Mouse (Mus musculus) heart, adult 18-20 months (tissue): ENCODE measurements around the gene Grb10. TPM values are rescaled to one million over a fixed set of nuclear protein-coding genes. Genes with fewer than 3 reads are reported as not detected.
A peak's percentile ranks its signal among the peaks of the same experiment; 100 is the strongest.

Experiments used
- DNase-seq, 2 experiments: peaks; one replicate each; pipeline ENCODE4 v3.0.0; 2021 to 2022; ENCODE audit warnings: mixed read lengths in 1 of 2
- total RNA-seq, 2 experiments: library from RNA; stranded (reverse); gene quantifications; 2 replicates each; pipeline ENCODE4 v1.2.3; 2021

Gene Grb10
- total RNA-seq, 2 experiments from 2014 or later: 55.7 to 65.7 TPM

DNA sequence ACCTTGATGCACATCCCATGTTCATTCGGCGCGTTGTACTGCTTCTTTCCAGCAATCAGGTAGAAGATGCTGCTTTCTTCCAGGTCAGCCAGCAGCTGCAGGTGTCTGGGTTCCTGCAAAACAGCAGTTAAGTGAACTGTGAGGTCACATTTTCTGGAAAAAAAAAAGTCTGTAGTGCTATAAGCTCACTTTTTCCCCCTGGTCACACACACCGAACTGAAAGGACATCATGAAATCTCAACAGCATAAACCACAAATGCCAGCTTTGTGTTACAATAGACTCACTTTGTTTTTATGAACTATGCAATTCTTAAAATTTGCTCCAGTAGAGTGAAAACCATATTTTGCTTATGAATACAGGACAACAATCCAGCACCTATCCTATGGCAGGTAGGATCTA, 93.7 kb downstream of the Grb10 start:
- no peak for DNase-seq

DNA sequence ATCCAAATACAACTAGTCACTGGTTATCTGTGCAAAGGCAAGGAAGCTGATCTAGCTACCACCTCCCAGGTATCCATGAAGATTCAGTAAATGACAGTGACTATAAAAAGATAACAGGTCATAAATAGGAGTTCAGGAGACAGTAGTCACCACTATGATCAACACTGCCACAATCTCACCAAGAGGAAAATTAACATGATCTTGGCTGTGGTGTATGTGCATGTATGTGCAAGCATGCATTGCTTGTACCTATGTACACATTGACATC, 94.5 kb downstream of the Grb10 start:
- DNase-seq: no peak

DNA sequence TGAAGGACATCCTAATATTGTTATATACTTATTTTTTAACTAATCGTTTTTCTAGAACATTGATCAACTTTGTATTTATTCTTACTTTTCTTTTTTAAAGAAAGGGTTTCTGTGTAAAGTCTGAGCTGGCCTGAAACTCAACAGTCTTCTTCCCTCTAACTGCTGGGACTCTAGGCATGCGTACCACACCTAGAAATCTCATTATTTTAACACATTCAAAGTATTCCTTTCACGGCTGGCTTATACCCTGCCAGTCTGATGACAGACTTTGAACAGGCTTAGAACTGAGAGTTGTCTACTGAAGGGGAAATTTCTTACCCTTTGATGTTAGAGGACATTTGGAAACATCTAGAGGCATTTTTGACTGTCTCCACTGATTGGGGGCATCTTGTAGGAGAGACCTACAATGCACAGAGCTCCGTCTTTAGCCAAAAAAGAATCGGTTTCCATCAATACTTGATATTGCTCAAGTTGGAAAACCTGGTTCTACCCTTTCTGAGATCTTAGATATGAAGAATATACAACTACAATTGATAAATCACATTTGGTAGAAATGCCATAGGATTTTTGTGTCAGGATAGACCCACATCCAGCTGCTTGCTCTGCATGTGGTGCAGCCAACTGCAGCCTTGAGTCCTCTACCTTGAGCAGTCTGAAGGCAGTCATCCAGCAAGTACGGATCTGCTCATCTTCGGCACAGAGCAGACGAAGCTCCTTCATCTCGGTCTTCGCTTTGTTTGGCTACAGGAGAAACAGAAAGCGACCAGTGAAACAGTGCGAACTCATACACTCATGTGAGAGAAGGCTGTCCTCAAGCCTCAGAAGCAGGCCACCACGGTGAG, 95.0 kb downstream of the Grb10 start:
- DNase-seq: no peak

DNA sequence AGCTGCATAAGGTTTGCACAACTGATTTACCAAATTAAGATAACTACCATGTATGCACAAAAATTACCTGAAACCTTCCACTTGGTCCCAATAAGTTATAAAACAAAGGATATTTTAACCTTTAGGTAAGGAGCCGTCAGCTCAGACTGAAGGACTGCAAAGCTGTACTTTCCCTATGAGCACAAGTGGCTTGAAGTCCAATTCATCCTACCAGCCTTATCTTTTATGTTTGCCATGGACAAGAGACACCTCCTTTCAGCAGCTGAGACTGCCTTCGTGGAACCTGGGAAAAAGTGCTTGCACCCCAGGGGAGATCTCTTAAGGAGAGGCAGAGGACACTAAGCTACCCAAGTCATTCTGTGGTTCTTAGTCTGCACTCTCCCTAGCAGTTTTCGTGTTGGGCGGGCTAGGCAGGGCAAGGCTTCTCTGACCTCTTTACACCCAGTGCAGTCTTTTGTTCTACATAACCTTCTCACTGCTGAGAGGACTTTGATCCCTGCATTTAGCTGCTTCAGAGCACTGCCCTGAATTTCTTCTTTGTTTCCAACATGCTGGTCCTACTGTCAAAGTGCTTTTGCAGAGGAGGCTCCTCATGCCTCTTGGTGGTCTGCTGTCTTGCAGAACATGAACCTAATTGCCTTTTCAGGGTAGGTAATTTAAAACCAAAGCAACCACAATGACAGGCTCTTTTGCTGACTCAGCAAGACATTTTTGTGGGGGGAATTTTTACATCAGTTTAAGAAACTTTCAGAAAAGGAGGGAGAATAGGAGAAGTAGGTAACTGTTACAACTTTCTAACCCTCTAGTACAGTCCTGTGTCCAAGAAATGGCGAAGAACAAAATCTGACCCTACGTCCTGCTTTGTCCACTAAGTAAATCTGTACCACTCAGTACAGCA, 95.9 kb downstream of the Grb10 start:
- DNase-seq: no peak

DNA sequence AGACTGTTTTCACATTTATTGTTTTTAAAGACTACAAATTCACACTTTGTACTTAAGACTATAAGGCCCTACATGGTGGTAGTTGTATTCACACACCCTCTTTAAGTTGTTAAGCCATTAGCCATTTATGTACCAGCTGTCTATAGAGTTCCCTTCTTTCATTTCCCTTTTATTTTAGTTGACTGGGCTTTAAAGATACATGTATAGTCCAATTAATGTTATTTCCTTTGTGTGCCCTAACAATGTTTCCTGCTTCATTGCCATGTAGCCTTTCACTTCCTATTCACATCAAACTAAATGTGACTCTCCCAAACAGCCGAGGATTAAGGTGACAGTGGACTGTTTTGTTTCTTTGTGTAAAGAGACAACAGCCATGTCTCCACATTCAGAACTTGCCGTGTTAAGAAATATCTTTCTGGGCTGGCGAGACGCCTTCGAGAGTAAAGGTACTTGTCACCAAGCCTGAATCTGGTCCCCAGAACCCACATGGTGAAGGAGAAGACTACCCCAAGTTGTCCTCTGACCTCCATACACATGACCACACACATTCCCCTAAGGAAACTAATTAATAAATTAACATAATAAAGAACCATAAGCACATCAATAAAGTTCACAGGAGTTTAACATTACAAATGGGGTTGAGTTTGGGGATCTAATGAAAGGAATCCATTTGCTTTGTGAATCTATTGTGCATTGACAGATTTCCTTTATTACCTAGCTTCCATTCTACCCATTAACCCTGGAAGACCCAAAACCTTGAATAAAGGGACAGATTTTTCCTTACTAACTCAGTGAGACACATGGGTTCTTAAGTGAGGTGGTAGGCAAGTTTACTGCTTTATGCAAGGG, 97.4 kb downstream of the Grb10 start:
- no peak for DNase-seq

DNA sequence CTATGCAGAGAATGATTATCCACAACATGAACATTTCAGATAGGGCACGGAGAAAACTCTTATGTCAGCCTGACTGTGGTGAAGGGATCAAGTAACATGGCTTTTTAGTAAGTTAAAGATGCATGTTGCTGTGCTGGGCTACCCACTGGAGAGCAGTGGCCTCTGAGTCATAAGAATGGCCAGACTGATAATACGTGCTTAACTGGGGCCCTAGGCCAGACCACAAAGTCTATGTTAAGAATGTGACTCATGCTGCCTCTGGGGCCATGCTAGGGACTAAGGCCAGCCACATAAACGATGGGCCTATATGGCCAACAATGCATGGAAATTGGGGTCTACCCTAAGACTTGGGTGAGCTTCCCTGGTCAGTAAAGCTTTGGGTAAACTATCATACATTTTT, 98.9 kb downstream of the Grb10 start:
- DNase-seq: peak in 1 of 2 experiments; percentile 58

DNA sequence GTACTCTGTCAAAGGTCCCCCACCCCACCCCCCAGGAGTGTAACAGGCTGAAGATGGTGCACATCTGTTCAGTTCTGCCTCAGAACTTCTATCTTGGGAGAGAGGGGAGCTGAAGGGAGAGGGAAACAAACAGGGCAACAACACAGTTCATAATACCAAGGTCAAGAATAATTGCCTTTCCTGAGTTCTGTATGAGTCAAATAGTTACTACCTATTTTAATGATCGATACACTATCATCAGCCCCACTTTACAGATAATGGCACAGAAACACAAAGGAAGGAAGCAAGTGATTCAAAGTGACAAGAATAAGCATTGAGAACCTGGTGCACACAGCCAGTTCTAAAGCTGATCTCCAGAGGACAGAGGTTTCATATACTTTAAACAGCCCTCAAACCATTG, 99.9 kb downstream of the Grb10 start:
- no peak for DNase-seq

DNA sequence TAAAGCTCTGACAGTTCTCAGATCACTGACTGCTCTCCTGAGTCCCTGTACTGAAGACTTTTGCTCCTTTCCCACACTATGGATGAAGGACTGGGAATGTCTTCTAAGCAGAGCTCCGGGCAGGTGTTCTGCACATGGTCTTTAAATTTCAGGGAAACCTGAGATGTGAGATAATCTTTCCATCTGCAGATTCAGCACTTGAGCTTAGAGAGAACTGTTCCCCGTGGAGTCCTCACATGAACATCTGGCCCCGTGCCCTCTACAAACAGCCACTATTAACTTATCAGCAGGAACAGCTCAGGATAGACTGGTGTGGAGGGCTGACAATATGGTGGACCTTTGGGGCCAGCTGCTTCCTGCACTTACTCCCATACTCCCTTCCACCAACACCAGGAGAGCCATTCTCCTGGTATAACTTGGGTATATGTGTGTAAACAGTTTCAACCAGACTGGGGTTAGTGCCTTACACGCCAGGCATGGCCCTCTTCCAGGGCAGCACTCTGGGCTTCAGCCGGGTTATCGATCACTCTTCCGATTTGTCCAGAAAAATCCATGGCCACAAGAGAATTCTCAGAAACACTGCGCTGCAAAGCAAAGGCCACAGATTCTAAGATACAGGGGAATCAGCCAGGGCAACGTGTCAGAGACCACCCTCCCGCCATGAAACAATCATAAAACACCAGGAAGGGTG, 101.0 kb downstream of the Grb10 start:
- no peak for DNase-seq

DNA sequence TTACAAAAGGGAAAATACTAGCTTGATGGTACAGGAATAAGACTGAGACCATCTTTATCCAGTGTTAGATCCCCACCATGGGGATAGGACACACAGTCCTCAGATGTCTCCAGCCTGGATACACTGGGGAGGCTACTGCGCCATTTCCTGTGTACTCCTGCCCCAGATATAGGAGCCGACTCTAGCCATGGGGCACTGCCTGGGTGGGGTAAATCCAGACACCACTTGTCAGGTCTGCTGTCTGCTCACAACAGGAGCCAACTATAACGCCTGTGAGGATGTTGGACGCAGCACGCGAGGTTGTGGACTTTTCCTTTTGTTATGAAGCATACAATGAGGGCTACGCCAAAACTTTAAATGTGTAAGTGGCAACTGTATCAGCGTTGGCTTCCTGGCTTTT, 103.7 kb downstream of the Grb10 start:
- no peak for DNase-seq

DNA sequence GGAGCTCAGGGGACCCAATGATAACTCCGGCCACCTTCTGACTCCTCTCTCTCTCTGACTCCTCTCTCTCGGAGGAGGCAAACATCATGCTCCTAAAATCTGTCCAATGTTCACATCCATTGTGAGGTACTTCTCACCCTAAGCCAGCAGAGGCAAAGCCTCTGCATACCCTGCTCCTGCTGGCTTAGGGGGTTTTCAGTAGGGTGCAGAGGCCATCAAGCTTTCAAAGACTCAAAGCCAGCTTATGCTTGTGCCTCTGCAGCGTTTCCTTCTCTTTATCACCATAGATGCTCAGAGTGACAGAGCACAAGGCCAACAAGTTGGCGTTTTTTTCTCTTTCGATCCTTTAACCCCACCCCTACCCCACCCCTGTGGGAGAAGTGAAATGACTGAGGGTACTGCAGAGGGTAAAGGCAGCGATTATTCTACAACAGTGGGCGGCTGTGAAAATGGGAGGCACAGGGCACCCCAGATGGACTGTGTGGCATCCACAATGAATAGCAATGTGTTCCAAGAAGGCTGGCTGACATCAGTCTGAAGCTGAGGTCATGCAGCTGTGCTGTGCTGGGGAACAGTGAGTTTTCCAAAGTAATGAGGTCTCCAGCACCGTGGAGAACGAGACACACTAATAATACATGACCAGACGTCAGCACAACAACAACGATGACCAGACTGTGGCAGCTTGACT, 106.2 kb downstream of the Grb10 start:
- DNase-seq: peak in 1 of 2 experiments; percentile 49

DNA sequence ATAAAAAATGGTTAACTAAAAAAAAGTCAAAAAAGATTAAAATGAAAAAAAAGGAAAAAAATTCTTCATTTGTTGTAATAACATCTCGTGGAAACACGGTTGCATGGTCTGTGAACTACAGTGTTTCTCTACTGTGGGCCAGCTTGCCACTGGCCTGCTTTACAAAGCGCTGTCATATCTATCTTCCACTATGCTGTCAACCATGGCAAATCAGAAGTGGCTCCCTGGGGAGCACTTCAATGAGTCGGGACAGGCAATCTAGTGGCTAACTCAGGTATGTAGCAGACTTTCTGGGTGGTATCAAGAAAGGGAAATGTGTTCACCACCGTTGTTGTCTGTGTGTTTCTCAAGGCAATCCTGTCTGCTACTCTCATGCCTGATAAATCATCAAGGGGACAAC, 106.8 kb downstream of the Grb10 start:
- DNase-seq: no peak

DNA sequence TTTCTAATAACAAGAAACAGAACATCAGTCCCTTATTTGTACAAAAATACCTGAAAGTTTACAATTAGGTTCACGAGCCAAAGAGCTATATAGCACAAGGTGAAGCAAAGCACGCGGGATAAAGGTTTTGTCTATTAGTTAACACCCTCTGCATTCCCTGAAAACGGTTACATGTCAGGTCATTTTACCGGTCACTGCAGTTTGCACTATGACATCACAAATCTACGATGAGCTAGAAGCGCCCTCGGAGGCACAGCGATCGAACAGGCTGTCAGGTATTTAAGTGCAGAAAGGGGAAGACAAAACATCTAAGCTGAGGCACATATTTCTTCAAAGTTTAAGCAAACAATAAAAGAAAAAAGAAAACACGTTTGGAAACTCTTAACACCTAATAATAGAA, 108.0 kb downstream of the Grb10 start:
- no peak for DNase-seq

DNA sequence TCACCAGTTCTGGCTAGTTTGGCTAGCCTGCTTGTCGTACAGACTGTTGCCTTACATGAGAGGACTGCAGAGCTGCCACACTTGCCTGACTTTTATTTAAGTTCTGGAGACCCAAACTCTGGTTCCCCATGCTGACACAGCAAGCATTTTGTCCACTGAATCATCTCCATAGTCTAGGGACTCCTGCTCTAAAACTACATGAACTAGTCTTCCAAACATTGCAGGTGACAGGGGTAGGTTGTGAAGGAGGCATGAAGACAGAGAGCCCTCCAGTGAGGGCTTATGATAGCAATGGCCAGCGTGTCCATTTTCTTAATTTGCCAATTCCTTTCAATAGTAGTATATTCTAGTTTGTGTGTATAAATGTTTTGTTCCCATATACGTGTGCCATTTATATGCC, 109.4 kb downstream of the Grb10 start:
- DNase-seq: no peak

DNA sequence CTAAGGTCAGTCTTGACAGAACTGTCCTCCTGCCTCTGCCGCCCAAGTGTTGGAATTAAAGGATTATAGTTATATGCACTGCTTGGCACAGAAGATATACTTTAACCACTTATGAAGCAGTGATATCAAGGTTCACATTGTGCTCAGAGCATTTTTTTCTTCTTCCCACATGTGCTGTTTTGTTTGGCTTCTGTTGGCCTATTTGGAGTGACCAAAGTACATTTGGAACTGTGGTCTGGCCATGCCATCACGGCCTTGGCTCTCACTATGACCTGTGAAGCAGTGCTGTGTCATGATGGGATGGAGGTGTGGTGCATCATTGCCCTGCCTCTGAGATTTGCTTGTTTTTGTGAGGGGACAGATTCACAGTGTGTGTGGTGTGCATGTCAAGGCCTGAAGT, 109.9 kb downstream of the Grb10 start:
- DNase-seq: peak in 1 of 2 experiments; percentile 20

DNA sequence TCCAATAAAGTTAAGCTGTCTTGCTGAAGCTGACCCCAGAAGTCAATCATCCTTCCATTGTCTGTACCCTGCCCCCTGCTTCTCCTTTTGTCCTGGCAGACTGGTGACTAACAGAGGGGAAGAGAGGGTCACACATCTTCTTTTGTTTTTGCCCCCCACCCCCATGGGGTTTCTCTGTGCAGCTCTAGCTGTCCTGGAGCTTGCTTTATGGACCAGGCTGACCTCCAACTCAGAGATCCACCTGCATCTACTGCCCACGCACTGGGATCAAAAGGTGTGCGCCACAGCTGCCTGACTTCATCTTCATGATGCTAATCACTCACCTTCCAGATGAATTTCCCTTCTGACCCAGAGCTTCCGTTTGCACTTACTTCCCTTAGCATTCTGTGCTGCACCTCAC, 114.6 kb downstream of the Grb10 start:
- DNase-seq: no peak

DNA sequence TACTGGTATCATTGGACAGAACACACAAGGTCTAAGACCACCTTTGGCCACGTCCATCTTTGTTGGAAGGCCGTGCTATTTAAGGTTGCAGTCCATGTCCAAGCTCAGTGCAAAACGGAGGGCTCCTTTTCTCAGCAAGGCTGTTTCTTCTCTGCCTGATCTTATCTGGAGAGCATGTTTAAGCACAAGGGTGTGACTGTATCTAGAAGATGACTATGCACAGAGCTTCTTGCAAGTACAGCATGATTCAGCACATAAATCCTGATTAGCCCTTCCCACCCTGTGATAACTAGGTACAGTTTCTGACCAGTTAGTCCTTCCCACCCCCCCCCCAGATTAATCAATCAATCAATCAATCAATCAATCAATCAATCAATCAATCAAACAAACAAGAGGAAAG, 115.1 kb downstream of the Grb10 start:
- DNase-seq: no peak

DNA sequence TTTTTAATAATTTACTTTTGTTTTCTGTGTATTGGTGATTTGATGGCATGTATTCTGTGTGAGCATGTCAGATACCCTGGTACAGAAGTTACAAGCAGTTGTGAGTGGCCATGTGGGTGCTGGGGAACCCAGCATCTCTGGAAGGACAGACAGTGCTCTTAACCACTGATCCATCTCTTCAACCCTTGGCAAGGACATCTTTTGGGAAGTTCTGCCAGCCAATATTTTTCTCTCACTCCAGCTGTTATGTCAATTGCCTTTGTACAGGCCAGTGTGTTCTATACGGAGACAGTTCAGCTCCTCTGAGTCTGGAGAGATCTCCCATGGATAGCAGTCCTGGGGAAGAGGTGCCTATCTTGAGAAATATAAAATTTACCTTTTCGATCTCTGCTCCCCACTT, 116.4 kb downstream of the Grb10 start:
- DNase-seq: no peak

DNA sequence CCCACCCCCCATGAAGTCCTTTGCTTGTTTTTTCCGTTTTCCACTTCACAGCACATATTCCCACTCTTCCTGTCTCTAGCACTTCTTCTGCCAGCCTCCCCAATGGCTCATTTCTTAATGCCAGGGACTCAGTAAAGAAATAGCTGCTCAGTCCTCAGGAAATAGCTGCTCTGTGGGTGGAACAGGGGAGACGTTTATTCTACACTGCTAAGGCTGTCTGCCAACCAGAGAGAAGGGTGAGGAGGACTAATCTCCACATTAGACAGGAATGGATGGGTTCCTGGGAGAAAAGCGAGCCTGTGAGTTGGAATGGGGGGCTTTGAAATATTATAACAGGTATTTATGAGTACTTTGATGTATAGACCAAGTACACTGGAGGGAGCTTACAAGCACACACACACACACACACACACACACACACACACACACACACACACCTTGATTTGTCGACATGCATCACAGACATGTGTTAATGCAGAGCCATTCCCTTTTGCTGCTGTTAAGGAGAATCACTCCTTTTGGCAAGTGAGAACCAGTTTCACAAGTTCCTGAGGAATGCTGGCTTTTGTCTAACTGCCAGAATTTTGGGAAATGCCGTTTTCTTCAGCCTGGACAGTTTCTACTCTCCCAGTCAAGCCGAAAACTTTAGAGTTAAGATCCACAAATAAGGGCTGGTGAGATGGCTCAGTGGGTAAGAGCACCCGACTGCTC, 130.6 kb downstream of the Grb10 start:
- peak; percentile 57 to 58 for DNase-seq

DNA sequence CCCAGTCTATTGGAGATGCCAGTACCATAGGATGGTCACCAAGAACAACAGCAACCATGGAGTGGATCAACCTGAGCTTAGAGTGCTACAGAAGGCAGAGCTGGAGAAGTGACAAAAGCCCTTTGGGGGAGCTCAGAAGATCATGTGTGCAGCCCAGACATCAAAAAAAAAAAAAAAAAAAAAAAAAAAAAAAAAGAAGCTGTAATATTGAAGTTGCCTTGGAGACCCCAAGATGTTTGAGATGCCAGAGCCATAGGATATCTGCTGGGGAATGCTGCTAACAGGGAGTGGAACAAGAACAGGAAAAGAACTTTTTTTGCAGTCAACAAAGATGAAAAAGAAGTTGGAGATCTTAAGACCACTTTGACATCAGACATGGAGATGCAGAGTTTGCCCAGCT, 133.0 kb downstream of the Grb10 start:
- DNase-seq: no peak

DNA sequence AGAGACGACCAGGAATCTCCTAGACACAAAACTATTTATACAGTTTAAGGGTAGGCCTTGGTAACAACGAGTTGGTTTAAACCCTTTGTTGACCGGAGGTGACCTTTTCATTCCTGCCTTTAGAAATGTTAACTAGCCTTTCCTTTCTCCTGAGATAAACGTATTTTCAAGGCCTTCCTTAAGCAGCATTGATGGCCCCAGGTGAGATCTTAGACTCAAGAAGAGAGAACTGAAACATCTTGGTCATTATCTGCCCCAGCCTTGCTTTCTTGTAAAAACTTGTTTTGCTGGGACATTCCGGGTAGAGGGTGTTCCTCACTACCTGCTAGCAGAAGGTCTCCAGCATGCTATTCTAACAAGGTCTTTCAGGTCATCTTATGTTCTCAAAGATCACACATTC, 133.5 kb downstream of the Grb10 start:
- no peak for DNase-seq

DNA sequence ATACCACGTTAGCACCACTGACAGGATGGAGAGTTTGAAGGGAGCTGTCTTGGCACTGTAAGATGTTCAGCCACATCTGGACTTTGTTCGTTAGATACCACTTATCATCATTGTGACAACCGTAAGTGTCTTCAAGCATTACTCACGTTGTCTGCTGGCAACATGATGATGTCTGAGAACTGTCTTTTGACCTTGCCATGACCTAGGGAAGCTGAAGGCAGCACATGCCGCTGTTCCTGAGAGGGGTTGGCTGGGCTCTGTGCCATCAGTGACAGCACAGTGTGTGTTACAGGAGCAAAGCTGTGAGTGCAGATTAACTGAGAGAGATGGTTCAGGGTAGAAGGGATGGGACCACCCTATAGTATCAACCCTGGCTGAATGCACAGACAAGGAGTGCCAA, 137.0 kb downstream of the Grb10 start:
- peak; percentile 34 to 38 for DNase-seq
